Mouse (Mus musculus) limb, embryonic 14.5 days (tissue): ENCODE data around the gene Slc23a4. TPM values are rescaled to one million over a fixed set of nuclear protein-coding genes. Genes with fewer than 3 reads are reported as not detected.

Experiments used
- ATAC-seq: fragments of 200-750 bp; cut with Nextera tagmentation; 2 replicates; pipeline ENCODE4 v1.8.0; 2017; ENCODE audit warnings: low read depth, moderate number of reproducible peaks, moderate TSS enrichment; ENCODE audit not compliant: low FRiP score
- DNase-seq: peaks from one replicate; pipeline ENCODE4 v3.0.0-alpha.2; 2015; ENCODE audit warnings: low spot score
- H3K27ac ChIP-seq: fragments of 300-500 bp; sonication (generic); replicated peaks from 2 replicates; pipeline ENCODE4 v1.5.1; 2014; ENCODE audit warnings: low read depth, mild to moderate bottlenecking, low read length, moderate library complexity, mixed read lengths
- H3K27me3 ChIP-seq: fragments of 300-500 bp; sonication (generic); 2 replicates; pipeline ENCODE4 v1.6.1; 2014; ENCODE audit warnings: low read length, mixed read lengths; ENCODE audit not compliant: control insufficient read depth, insufficient read depth
- H3K36me3 ChIP-seq: fragments of 300-500 bp; sonication (generic); 2 replicates; pipeline ENCODE4 v1.6.1; 2014; ENCODE audit warnings: mild to moderate bottlenecking, low read length, moderate library complexity, mixed read lengths; ENCODE audit not compliant: control insufficient read depth, insufficient read depth
- H3K4me1 ChIP-seq: fragments of 300-500 bp; sonication (generic); 2 replicates; pipeline ENCODE4 v1.6.1; 2014; ENCODE audit warnings: antibody characterized with exemption, low read length, mixed read lengths; ENCODE audit not compliant: control insufficient read depth, insufficient read depth
- H3K4me2 ChIP-seq: fragments of 300-500 bp; sonication (generic); replicated peaks from 2 replicates; pipeline ENCODE4 v1.6.1; 2014; ENCODE audit warnings: low read depth, mild to moderate bottlenecking, low read length, moderate library complexity; ENCODE audit not compliant: severe bottlenecking
- H3K4me3 ChIP-seq: fragments of 300-500 bp; sonication (generic); replicated peaks from 2 replicates; pipeline ENCODE4 v1.5.1; 2014; ENCODE audit warnings: low read length
- H3K9ac ChIP-seq: fragments of 300-500 bp; sonication (generic); 2 replicates; pipeline ENCODE4 v1.6.1; 2014; ENCODE audit warnings: mild to moderate bottlenecking, low read depth, low read length, moderate library complexity; ENCODE audit not compliant: severe bottlenecking
- H3K9me3 ChIP-seq: fragments of 300-500 bp; sonication (generic); 2 replicates; pipeline ENCODE4 v1.6.1; 2016; ENCODE audit warnings: low read length; ENCODE audit not compliant: control insufficient read depth
- POLR2A ChIP-seq: fragments of 200-500 bp; IDR thresholded peaks from 2 replicates; pipeline ENCODE4 v1.8.0; 2012; ENCODE audit warnings: inconsistent platforms, mild to moderate bottlenecking, moderate library complexity, borderline replicate concordance; ENCODE audit not compliant: insufficient read depth, insufficient read length; ENCODE audit errors: extremely low read depth
- WGBS: fragments of 180-500 bp; shearing (Covaris S2); extraction: QIAGEN DNeasy Blood & Tissue Kit; methylation state at CpG from one replicate; pipeline ENCODE4 v1.1.7; 2014; 5-methylcytosine and 5-hydroxymethylcytosine counted together
- polyA plus RNA-seq, 2 experiments: library from polyadenylated mRNA; depleted of rRNA in 1 of 2; stranded (reverse) in 1 of 2; unstranded in 1 of 2; fragments of >200 nt; fragmentation: Nextera tagmentation in 1 of 2; extraction: Ambion mirVana in 1 of 2; gene quantifications; 2 replicates each; pipeline versions ENCODE4 v1.2.1 to v1.2.3; 2012 to 2014

Gene Slc23a4
- polyA plus RNA-seq, 2 experiments = 0.73 to 2.1 TPM

- Histone ChIP-seq H3K9ac (no peak overlapping the region), H3K27me3 (no peaks in the 10 kb centered on the region), H3K4me3 (no peak overlapping the region), H3K36me3 (no peaks in the 10 kb centered on the region), H3K4me2 (peak overlapping the region; percentile 19; the same call in 1 of the 2 replicates), H3K4me1 (no peaks in the 10 kb centered on the region), H3K9me3 (no peaks in the 10 kb centered on the region), H3K27ac (no peak overlapping the region)
- DNase-seq = no peak
- no peak for TF ChIP-seq POLR2A
- 13% methylated on average over 4 of the region's 4 CpGs for WGBS
- peak; percentile 47; the same call in 1 of the 2 replicates for ATAC-seq
These were observed 10.9 kb upstream of the Slc23a4 start for GRCm38 (mm10) chr6:34999101-34999500.

GRCm38 (mm10) chr6:34996496-34996895, 8.3 kb upstream of the Slc23a4 start:
- no peaks in the 10 kb centered on the region for H3K36me3 ChIP-seq
- no peak for TF ChIP-seq POLR2A
- H3K27ac ChIP-seq = no peak overlapping the region
- WGBS = 80% methylated on average over 4 of the region's 4 CpGs
- H3K9ac ChIP-seq = no peak overlapping the region
- no peaks in the 10 kb centered on the region for H3K4me1 ChIP-seq
- H3K9me3 ChIP-seq = no peaks in the 10 kb centered on the region
- DNase-seq (no peak), ATAC-seq (no peak)
- no peak overlapping the region for H3K4me3 ChIP-seq
- H3K27me3 ChIP-seq = no peaks in the 10 kb centered on the region
- no peak overlapping the region for H3K4me2 ChIP-seq

GRCm38 (mm10) chr6:34995265-34995681, 7.1 kb upstream of the Slc23a4 start:
- Histone ChIP-seq H3K9me3 (no peaks in the 10 kb centered on the region), H3K27me3 (no peaks in the 10 kb centered on the region), H3K4me3 (0 out of 2 replicates have a peak overlapping the region, but pooled peaks have one; percentile 1), H3K9ac (no peak overlapping the region), H3K4me2 (peak overlapping the region; percentile 34), H3K4me1 (no peaks in the 10 kb centered on the region), H3K27ac (no peak overlapping the region), H3K36me3 (no peaks in the 10 kb centered on the region)
- DNase-seq = peak; percentile 94
- ATAC-seq = peak; percentile 83
- WGBS = 8% methylated on average over 13 of the region's 13 CpGs
- TF ChIP-seq POLR2A = no peak

GRCm38 (mm10) chr6:34994692-34995091, 6.5 kb upstream of the Slc23a4 start:
- WGBS = 67% methylated on average over 5 of the region's 5 CpGs
- H3K4me1 ChIP-seq = no peaks in the 10 kb centered on the region
- H3K9me3 ChIP-seq = no peaks in the 10 kb centered on the region
- H3K4me2 ChIP-seq = peak overlapping the region; percentile 34; the same call in 1 of the 2 replicates
- H3K36me3 ChIP-seq = no peaks in the 10 kb centered on the region
- no peak overlapping the region for H3K9ac ChIP-seq
- no peak for DNase-seq
- H3K27me3 ChIP-seq = no peaks in the 10 kb centered on the region
- no peak for ATAC-seq
- H3K27ac ChIP-seq = no peak overlapping the region
- TF ChIP-seq POLR2A = no peak
- H3K4me3 ChIP-seq = no peak overlapping the region

- Histone ChIP-seq H3K36me3 (no peaks in the 10 kb centered on the region), H3K9me3 (no peaks in the 10 kb centered on the region), H3K4me1 (peaks cover 14% of the 10 kb centered on the region), H3K4me3 (no peak overlapping the region), H3K27me3 (no peaks in the 10 kb centered on the region), H3K4me2 (no peak overlapping the region), H3K27ac (no peak overlapping the region), H3K9ac (no peak overlapping the region)
- TF ChIP-seq POLR2A = no peak
- DNase-seq (no peak), ATAC-seq (no peak)
- WGBS = 61% methylated on average over 6 of the region's 6 CpGs
These were observed 1.1 kb upstream of the Slc23a4 start for GRCm38 (mm10) chr6:34989263-34989662.

- no peak for TF ChIP-seq POLR2A
- peaks cover 14% of the 10 kb centered on the region for H3K4me1 ChIP-seq
- 84% methylated on average over 12 of the region's 12 CpGs for WGBS
- no peak overlapping the region for H3K4me2 ChIP-seq
- no peaks in the 10 kb centered on the region for H3K36me3 ChIP-seq
- no peak overlapping the region for H3K4me3 ChIP-seq
- no peak for ATAC-seq
- no peak for DNase-seq
- no peaks in the 10 kb centered on the region for H3K27me3 ChIP-seq
- H3K9ac ChIP-seq = no peak overlapping the region
- H3K27ac ChIP-seq = no peak overlapping the region
- H3K9me3 ChIP-seq = no peaks in the 10 kb centered on the region
These were observed 1.0 kb downstream of the Slc23a4 start for GRCm38 (mm10) chr6:34987085-34987645.
